Mouse (Mus musculus): ENCODE data around the gene Six1. TPM values are rescaled to one million over a fixed set of nuclear protein-coding genes. Genes with fewer than 3 reads are reported as not detected.
A peak's percentile ranks its signal among the peaks of the same experiment; 100 is the strongest.

Gene Six1
- polyA plus RNA-seq, 1 experiment from 2014 or later: 0.40 TPM

DNA sequence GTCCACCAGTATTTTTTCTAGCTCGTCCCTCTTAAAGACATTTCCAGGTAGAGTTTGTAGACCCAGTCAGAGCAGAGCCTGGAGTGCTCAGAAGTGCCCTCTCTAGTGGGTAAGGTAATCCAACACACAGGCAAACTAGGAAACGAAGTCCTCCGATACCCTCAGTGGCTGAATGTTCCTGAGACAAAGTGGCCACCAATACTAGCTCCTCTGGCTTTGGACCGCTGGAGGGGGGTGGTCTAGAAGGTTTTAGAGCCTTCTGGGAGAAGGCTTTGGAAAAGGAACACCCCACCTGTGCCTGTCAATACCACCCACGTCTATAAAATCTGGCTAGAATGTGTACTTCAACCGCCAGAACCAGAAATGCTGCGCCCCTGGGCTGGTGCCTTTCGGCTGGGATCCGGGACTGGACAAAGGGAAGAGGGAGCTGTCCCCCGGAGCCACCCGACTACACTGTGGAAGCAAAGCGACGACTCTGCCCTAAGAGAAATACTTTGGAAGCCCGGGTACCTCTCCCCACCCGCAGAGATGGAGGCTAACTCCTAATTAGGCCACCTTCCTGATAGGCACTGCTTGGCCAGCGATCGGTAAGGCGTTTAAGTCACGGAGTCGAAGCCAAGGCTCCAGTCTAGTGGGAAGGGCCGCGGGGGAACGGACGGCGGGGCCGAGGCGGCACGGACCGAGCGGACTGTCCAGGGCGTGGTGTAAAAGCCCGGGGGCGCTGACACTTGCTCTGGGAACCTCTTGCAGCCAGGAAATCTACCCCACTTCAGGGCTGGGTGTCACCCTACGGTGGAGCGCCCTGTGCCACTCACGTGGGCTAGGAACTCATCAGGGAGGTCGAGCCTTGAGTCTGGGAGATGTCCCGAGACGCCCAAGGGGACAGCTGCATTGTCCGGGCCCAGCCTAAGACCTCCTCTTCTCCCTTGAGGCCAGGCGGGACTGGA, 14.4 kb downstream of the Six1 start:
- Histone ChIP-seq H3K27ac (no peak overlapping the region), H3K27me3 (replicated peaks) (peaks cover 78% of the 10 kb centered on the region), H3K9ac (no peak overlapping the region), H3K4me1 (replicated peaks) (peaks cover 2% of the 10 kb centered on the region; the same call in 1 of the 2 replicates), H3K4me2 (replicated peaks) (no peak overlapping the region), H3K9me3 (no peaks in the 10 kb centered on the region), H3K36me3 (no peaks in the 10 kb centered on the region), H3K4me3 (replicated peaks) (no peak overlapping the region)
- 1% methylated on average over 41 of the region's 41 CpGs for WGBS
- no peak for ATAC-seq

DNA sequence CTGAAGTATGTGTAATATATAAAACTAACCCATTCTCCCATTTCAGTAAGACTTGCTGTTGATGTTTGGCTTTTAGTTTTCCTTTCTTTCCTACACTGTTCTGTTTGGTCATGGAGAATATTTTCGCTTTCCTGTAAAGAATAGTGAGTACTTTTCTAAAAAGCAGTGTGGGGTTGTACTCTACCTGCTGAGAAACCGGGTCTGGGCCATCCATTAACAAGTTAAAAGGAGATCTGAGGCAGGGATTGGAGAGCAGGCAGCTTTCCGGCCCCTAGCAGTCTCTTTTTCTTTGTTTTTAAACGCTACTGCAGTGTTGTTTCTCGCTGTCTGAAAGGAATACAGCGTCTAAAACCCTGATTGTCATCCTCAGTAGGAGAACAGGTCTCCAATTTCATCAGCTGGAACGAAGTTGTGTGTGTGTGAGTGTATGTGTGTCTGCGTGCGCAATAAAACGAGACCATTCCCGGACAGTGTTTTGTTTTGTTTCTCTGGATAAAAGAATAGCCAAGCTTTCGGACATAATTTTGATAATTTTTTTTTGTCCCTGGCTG, 15.2 kb downstream of the Six1 start:
- no peak overlapping the region for H3K4me3 ChIP-seq (replicated peaks)
- no peak overlapping the region for H3K9ac ChIP-seq
- no peaks in the 10 kb centered on the region for H3K36me3 ChIP-seq
- H3K4me2 ChIP-seq (replicated peaks): no peak overlapping the region
- H3K27ac ChIP-seq: no peak overlapping the region
- ATAC-seq: no peak
- H3K27me3 ChIP-seq (replicated peaks): peaks cover 76% of the 10 kb centered on the region
- H3K4me1 ChIP-seq (replicated peaks): 0 out of 2 replicates have a peak, but pooled peaks cover 2% of the 10 kb centered on the region
- no peaks in the 10 kb centered on the region for H3K9me3 ChIP-seq
- 3% methylated on average over 12 of the region's 12 CpGs for WGBS

DNA sequence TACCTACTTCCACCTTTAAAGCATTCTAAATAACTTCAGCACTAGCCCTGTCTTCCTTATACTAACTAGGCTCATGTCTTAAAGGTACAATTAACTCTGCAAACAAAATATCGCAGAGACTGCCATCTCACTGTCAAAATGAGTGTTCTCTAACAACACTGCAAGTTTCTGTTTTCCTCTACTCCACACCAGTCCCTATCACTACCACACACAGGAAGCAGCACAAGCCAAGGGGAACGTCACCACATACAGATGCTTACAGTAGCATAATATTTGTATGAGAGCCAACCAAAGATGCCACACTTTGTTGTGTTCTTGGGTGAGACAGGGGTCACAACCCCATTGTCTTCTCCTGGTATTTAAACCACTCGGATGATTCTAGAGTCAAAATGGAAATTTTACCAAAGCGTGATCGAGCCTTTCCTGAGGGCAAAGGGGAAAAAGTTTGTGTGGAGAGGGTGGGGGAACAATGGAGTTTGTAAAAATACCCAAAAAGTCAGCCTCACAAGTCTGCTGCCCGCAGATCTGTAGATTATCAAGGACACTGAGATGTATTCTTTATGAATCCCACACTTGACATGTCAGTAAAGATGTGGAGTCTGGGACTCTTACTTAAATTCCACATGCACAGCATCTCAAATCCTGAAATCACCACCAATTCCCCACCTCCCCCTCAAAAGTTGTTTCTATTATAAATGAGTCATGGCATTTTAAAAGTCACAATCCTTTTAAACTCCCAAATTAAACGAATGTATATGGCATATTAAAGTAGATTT, 16.1 kb downstream of the Six1 start:
- peaks cover 72% of the 10 kb centered on the region for H3K27me3 ChIP-seq (replicated peaks)
- no peak overlapping the region for H3K4me3 ChIP-seq (replicated peaks)
- H3K9ac ChIP-seq: no peak overlapping the region
- H3K27ac ChIP-seq: no peak overlapping the region
- H3K4me1 ChIP-seq (replicated peaks): 0 out of 2 replicates have a peak, but pooled peaks cover 2% of the 10 kb centered on the region
- no peak overlapping the region for H3K4me2 ChIP-seq (replicated peaks)
- no peaks in the 10 kb centered on the region for H3K9me3 ChIP-seq
- no peaks in the 10 kb centered on the region for H3K36me3 ChIP-seq
- ATAC-seq: no peak
- WGBS: 14% methylated on average over 7 of the region's 7 CpGs

DNA sequence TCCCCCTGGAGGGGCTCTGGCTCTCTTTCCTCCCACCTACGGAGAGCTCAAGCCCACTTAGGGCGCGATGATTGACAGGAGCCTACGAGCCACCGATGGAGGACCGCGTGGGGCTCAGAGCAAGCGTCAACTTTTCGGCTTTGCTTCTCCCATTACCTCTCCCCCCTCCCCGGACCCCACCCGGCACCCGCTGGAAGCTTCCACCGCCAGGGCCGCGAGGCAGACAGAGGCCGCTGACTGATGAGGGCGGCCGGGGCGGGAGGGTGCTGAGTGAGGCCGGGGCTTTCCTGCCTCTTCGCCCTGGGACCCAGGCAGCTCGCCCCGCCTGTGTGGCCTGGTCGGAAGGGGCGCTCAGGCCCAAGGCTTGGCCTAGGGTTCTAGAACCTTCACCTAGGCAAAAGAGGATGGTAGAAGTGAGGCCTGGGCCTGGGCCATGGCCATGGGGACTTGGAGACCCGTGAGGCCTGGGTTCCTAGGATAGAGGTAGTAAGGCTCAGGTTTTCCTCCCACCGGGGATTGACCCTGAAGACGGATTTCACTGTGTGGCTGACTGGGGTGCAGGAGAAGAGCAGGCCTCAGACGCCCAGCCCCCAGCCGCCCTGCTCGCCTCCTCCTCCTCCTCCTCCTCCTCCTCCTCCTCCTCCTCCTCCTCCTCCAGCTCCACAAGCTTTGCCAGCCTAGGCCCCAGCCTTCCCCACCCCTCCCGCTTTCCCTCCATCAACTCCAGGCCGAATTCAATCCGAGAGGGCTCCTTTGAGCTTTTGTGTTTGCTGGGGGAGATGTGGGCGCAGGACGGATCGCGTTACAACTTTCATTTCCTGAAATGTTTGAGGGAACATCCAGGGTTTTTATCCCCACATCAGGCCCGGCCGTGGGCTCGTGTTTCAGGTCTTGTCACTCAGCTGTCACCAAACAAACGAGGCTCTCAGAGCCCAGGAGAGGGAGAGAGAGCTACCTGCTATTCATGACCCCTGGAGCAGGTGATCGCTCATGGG, 18.5 kb downstream of the Six1 start:
- Histone ChIP-seq H3K36me3 (no peaks in the 10 kb centered on the region), H3K9me3 (no peaks in the 10 kb centered on the region), H3K9ac (no peak overlapping the region), H3K4me3 (replicated peaks) (peak overlapping the region; percentile 6; the same call in 1 of the 2 replicates), H3K4me1 (replicated peaks) (0 out of 2 replicates have a peak, but pooled peaks cover 2% of the 10 kb centered on the region), H3K4me2 (replicated peaks) (peak overlapping the region; percentile 22), H3K27ac (no peak overlapping the region), H3K27me3 (replicated peaks) (peaks cover 61% of the 10 kb centered on the region)
- WGBS: 5% methylated on average over 42 of the region's 43 CpGs
- peak; percentile 20; the same call in 1 of the 2 replicates for ATAC-seq

DNA sequence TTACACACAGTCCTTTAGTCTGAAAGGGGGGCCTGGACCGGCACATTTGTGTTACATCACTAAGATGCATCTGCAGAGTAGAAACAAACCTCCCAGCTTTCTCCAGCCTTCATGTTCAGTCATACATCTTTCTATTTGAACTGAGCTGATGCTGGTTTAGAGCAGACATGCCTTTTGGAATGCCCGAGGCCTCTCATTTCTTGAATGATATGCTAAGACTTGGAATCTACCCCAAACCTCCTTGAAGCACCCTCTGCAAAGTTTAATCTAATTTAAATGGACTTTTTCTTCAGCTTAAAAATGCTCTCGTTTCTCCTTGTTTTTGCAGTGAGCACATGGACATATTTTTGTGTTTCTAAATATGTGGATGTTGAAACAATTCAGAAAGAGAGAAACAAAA, 21.0 kb downstream of the Six1 start:
- Histone ChIP-seq H3K27me3 (replicated peaks) (peaks cover 38% of the 10 kb centered on the region), H3K4me1 (replicated peaks) (0 out of 2 replicates have a peak, but pooled peaks cover 2% of the 10 kb centered on the region), H3K9me3 (no peaks in the 10 kb centered on the region), H3K4me3 (replicated peaks) (no peak overlapping the region), H3K9ac (no peak overlapping the region), H3K36me3 (no peaks in the 10 kb centered on the region), H3K27ac (no peak overlapping the region), H3K4me2 (replicated peaks) (no peak overlapping the region)
- ATAC-seq: no peak
- 71% methylated on average over 3 of the region's 3 CpGs for WGBS

DNA sequence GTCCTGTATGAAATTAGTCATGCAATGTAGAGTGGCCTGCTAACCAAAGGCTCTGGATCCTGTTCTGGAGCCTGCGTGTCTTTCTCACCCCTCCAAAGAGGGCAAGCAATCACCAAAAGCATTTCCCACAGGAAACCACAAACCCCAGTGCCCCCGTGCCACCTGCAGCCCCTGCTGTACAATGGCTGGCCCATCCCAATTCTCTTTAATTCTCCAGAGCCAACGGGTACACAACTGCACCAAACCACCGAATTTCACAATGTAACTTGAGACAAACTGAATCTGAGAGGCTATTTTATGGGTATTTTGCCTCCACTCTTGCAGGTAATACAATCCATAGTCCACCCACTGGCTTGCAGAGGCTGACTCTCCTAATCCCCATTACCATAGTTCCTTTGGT, 22.4 kb downstream of the Six1 start:
- WGBS: 69% methylated on average over 4 of the region's 4 CpGs
- H3K9me3 ChIP-seq: no peaks in the 10 kb centered on the region
- no peak overlapping the region for H3K9ac ChIP-seq
- no peak overlapping the region for H3K4me3 ChIP-seq (replicated peaks)
- no peak for ATAC-seq
- 0 out of 2 replicates have a peak, but pooled peaks cover 2% of the 10 kb centered on the region for H3K4me1 ChIP-seq (replicated peaks)
- no peak overlapping the region for H3K4me2 ChIP-seq (replicated peaks)
- no peak overlapping the region for H3K27ac ChIP-seq
- H3K36me3 ChIP-seq: no peaks in the 10 kb centered on the region
- peaks cover 29% of the 10 kb centered on the region for H3K27me3 ChIP-seq (replicated peaks)

DNA sequence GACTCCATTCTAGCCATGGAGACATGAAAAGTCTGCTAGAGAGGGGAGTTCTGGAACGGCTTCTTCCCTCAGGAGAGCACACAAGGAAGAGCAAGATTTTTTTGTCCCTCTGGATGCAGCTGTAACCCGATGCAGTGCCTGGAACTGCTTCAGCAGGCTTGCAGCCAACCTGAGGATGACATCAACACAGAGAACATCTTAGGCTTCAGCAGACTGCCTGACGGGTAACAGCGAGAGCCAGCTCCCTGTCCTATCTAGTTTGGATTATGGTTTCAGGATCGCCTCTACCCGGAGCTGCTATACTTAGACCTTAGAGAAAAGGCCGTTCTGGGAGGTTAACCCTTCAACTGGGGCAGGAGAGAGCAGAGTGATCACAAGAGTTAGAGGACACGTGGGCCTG, 28.2 kb downstream of the Six1 start:
- H3K4me3 ChIP-seq (replicated peaks): no peak overlapping the region
- no peak overlapping the region for H3K9ac ChIP-seq
- no peak for ATAC-seq
- H3K4me2 ChIP-seq (replicated peaks): no peak overlapping the region
- WGBS: 53% methylated on average over 8 of the region's 8 CpGs
- H3K27ac ChIP-seq: no peak overlapping the region
- H3K4me1 ChIP-seq (replicated peaks): no peaks in the 10 kb centered on the region
- H3K9me3 ChIP-seq: no peaks in the 10 kb centered on the region
- no peaks in the 10 kb centered on the region for H3K36me3 ChIP-seq
- no peaks in the 10 kb centered on the region for H3K27me3 ChIP-seq (replicated peaks)

DNA sequence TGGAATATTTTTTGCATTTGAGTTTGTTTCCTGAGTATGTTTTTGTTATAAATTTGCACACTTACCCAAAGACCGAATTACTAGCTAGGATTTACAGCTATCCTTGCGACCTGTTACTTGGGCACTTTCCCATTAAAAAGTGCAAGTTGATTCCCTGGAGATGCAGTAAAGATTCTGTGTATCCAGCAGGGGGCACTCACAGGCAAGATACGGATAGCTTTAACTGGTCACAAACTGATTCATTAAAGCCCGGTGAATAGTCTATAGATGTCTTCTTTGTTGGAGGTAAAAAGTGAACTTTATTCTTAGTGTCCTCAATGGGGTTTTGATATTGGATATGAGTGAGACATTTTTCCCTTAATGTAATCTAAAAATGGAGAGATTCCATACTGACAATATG, 32.7 kb downstream of the Six1 start:
- Histone ChIP-seq H3K9me3 (no peaks in the 10 kb centered on the region), H3K27ac (no peak overlapping the region), H3K9ac (no peak overlapping the region), H3K36me3 (no peaks in the 10 kb centered on the region), H3K4me2 (replicated peaks) (no peak overlapping the region), H3K4me1 (replicated peaks) (no peaks in the 10 kb centered on the region), H3K27me3 (replicated peaks) (no peaks in the 10 kb centered on the region), H3K4me3 (replicated peaks) (no peak overlapping the region)
- 5% methylated on average over 4 of the region's 4 CpGs for WGBS
- ATAC-seq: no peak

DNA sequence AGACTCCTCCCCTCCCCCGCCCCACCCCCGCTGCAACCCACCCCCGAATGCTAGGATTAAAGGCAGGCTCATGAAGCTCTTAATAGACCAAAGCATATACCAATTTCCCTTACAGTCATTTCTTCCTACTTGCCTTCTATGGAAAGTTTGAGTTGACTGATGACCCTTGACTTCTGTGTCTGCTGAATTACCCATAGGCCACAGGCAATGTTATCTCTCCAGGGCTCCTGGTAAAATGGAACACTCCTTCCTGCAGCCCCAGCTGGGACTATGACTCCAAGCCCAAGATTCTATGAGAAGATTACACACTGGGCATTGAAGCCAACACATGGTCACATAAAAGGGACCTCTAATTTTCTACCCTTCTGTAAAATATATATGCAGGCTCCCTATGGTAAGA, 33.3 kb downstream of the Six1 start:
- no peak overlapping the region for H3K27ac ChIP-seq
- no peak for ATAC-seq
- H3K9ac ChIP-seq: no peak overlapping the region
- no peaks in the 10 kb centered on the region for H3K9me3 ChIP-seq
- H3K4me3 ChIP-seq (replicated peaks): no peak overlapping the region
- no peaks in the 10 kb centered on the region for H3K4me1 ChIP-seq (replicated peaks)
- H3K36me3 ChIP-seq: no peaks in the 10 kb centered on the region
- H3K4me2 ChIP-seq (replicated peaks): no peak overlapping the region
- no peaks in the 10 kb centered on the region for H3K27me3 ChIP-seq (replicated peaks)
- WGBS: 42% methylated on average over 3 of the region's 3 CpGs

DNA sequence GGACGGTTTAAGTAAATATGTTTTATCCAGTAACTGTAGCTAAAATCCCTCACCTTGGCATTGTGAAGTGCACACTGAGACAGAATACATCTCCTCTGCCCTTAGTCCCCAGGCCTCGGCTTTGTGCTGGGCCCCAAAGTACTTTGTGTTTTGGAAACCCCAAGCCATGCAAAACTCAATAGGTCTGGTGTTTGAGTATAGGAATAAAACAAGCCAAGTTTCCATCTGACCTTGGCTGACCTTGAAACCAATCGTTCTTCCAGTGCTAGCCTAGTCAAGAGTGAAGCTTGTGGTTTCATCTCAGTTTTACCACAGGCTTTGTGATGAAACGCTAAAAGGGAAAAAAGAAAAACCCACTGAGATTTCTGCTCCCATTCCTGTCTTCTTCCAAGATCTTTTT, 34.8 kb downstream of the Six1 start:
- no peak overlapping the region for H3K4me2 ChIP-seq (replicated peaks)
- no peak overlapping the region for H3K27ac ChIP-seq
- ATAC-seq: no peak
- 78% methylated on average over 4 of the region's 4 CpGs for WGBS
- H3K9me3 ChIP-seq: no peaks in the 10 kb centered on the region
- H3K4me1 ChIP-seq (replicated peaks): no peaks in the 10 kb centered on the region
- H3K27me3 ChIP-seq (replicated peaks): no peaks in the 10 kb centered on the region
- H3K36me3 ChIP-seq: no peaks in the 10 kb centered on the region
- no peak overlapping the region for H3K4me3 ChIP-seq (replicated peaks)
- H3K9ac ChIP-seq: no peak overlapping the region

DNA sequence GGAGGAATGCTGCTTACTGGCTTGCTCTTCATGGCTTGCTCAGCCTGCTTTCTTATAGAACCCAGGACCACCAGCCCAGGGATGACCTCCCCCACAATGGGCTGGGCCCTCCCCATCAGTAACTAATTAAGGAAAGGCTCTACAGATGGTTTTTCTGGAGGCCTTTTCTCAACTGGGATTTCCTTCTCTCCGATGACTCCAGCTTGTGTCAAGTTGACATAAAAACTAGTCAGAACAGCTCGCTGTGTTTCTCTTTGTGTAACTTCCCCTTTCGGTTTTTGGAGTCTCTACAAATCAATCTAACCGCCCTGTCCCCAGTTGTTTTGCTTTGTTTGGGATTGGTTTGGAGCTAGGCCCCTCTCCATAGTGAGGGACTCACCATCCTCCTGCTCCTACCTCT, 37.5 kb downstream of the Six1 start:
- Histone ChIP-seq H3K36me3 (no peaks in the 10 kb centered on the region), H3K27ac (no peak overlapping the region), H3K9ac (no peak overlapping the region), H3K4me3 (replicated peaks) (no peak overlapping the region), H3K4me2 (replicated peaks) (no peak overlapping the region), H3K9me3 (no peaks in the 10 kb centered on the region), H3K27me3 (replicated peaks) (no peaks in the 10 kb centered on the region), H3K4me1 (replicated peaks) (0 out of 2 replicates have a peak, but pooled peaks cover 2% of the 10 kb centered on the region)
- ATAC-seq: no peak
- 86% methylated on average over 4 of the region's 4 CpGs for WGBS

Measured in intestine, embryonic 15.5 days (tissue).